Mouse (Mus musculus) ES-Bruce4 (cell line): Measurements from ENCODE around the gene Acox2. TPM values are rescaled to one million over a fixed set of nuclear protein-coding genes. Genes with fewer than 3 reads are reported as not detected.

Experiments used
- H3K27ac ChIP-seq: 2 replicates; pipeline ENCODE4 v1.5.1; 2012; ENCODE audit warnings: low read length, inconsistent platforms; ENCODE audit not compliant: insufficient read depth
- H3K27me3 ChIP-seq: 2 replicates; pipeline ENCODE4 v1.6.1; 2012; ENCODE audit warnings: mild to moderate bottlenecking, low read length, inconsistent platforms; ENCODE audit not compliant: control insufficient read depth, poor library complexity, insufficient read depth, severe bottlenecking
- H3K36me3 ChIP-seq: 2 replicates; pipeline ENCODE4 v1.6.1; 2012; ENCODE audit warnings: inconsistent platforms, mild to moderate bottlenecking, low read length, moderate library complexity; ENCODE audit not compliant: control insufficient read depth, poor library complexity, insufficient read depth, severe bottlenecking
- H3K4me1 ChIP-seq: one replicate; pipeline ENCODE4 v1.8.1; 2011; ENCODE audit warnings: low read length; ENCODE audit not compliant: control insufficient read depth, insufficient read depth
- H3K4me3 ChIP-seq: 2 replicates; pipeline ENCODE4 v1.5.1; 2011; ENCODE audit warnings: low read depth, mild to moderate bottlenecking, low read length
- H3K9ac ChIP-seq: 2 replicates; pipeline ENCODE4 v1.6.1; 2012; ENCODE audit warnings: low read depth, mild to moderate bottlenecking, inconsistent platforms; ENCODE audit not compliant: poor library complexity, severe bottlenecking
- H3K9me3 ChIP-seq: replicated peaks from 2 replicates; pipeline ENCODE4 v1.6.1; 2012; ENCODE audit warnings: mild to moderate bottlenecking, low read length, inconsistent platforms; ENCODE audit not compliant: control insufficient read depth, poor library complexity, insufficient read depth, severe bottlenecking
- CTCF ChIP-seq: IDR thresholded peaks from one replicate; pipeline ENCODE4 v1.8.1; 2011; ENCODE audit warnings: low read depth, low read length
- EP300 ChIP-seq: IDR thresholded peaks from 2 replicates; pipeline ENCODE4 v1.6.1; 2011; ENCODE audit warnings: low read depth, low read length; ENCODE audit not compliant: insufficient read depth
- POLR2A ChIP-seq: IDR thresholded peaks from one replicate; pipeline ENCODE4 v1.8.1; 2011; ENCODE audit warnings: low read length; ENCODE audit not compliant: insufficient read depth
- polyA plus RNA-seq: library from polyadenylated mRNA; stranded (reverse); fragments of >200 nt; gene quantifications from 2 replicates; pipeline ENCODE4 v1.2.4, GENCODE M21; 2011; ENCODE audit warnings: low read depth; ENCODE audit not compliant: missing spikeins, insufficient read depth, insufficient read length

The Acox2 gene
- polyA plus RNA-seq, 1 experiment = not detected

GRCm38 (mm10) chr14:8220912-8221311, 38.2 kb downstream of the Acox2 start:
- Histone ChIP-seq H3K9me3 (no peaks in the 10 kb centered on the region), H3K36me3 (peaks cover 21% of the 10 kb centered on the region), H3K4me1 (peaks cover 1% of the 10 kb centered on the region), H3K27ac (no peak overlapping the region), H3K27me3 (no peaks in the 10 kb centered on the region), H3K9ac (no peak overlapping the region), H3K4me3 (no peak overlapping the region)
- TF ChIP-seq CTCF = no peak

- Histone ChIP-seq H3K9ac (no peak overlapping the region), H3K9me3 (no peaks in the 10 kb centered on the region), H3K27ac (no peak overlapping the region), H3K36me3 (peaks cover 21% of the 10 kb centered on the region), H3K4me1 (peaks cover 1% of the 10 kb centered on the region), H3K4me3 (no peak overlapping the region), H3K27me3 (no peaks in the 10 kb centered on the region)
- TF ChIP-seq POLR2A (no peak), CTCF (peak; percentile 59)
Measured at GRCm38 (mm10) chr14:8220306-8220705, 38.8 kb downstream of the Acox2 start.

- H3K9me3 ChIP-seq = no peaks in the 10 kb centered on the region
- H3K27ac ChIP-seq = no peak overlapping the region
- no peak overlapping the region for H3K4me3 ChIP-seq
- H3K9ac ChIP-seq = no peak overlapping the region
- no peak for TF ChIP-seq EP300
- no peak for TF ChIP-seq POLR2A
- no peak for TF ChIP-seq CTCF
- peaks cover 21% of the 10 kb centered on the region for H3K36me3 ChIP-seq
- H3K27me3 ChIP-seq = no peaks in the 10 kb centered on the region
- peaks cover 1% of the 10 kb centered on the region for H3K4me1 ChIP-seq
Measured at GRCm38 (mm10) chr14:8219876-8220275, 39.3 kb downstream of the Acox2 start.

- peaks cover 19% of the 10 kb centered on the region for H3K36me3 ChIP-seq
- H3K9ac ChIP-seq = peak overlapping the region; percentile 38
- no peaks in the 10 kb centered on the region for H3K27me3 ChIP-seq
- no peak for TF ChIP-seq EP300
- no peak for TF ChIP-seq CTCF
- no peak for TF ChIP-seq POLR2A
- H3K4me1 ChIP-seq = peaks cover 1% of the 10 kb centered on the region
- peak overlapping the region; percentile 93 for H3K27ac ChIP-seq
- no peaks in the 10 kb centered on the region for H3K9me3 ChIP-seq
- H3K4me3 ChIP-seq = no peak overlapping the region
Measured at GRCm38 (mm10) chr14:8218730-8219380, 40.3 kb downstream of the Acox2 start.

- peaks cover 1% of the 10 kb centered on the region for H3K4me1 ChIP-seq
- H3K9me3 ChIP-seq = no peaks in the 10 kb centered on the region
- peaks cover 15% of the 10 kb centered on the region for H3K36me3 ChIP-seq
- no peaks in the 10 kb centered on the region for H3K27me3 ChIP-seq
- 0 out of 2 replicates have a peak overlapping the region, but pooled peaks have one; percentile 21 for H3K4me3 ChIP-seq
- H3K9ac ChIP-seq = peak overlapping the region; percentile 38
- no peak for TF ChIP-seq POLR2A
- TF ChIP-seq CTCF = peak; percentile 20
- H3K27ac ChIP-seq = peak overlapping the region; percentile 93
Measured at GRCm38 (mm10) chr14:8218238-8218637, 40.9 kb downstream of the Acox2 start.

- Histone ChIP-seq H3K4me1 (peaks cover 1% of the 10 kb centered on the region), H3K4me3 (no peak overlapping the region), H3K36me3 (peaks cover 3% of the 10 kb centered on the region), H3K9me3 (no peaks in the 10 kb centered on the region), H3K27ac (no peak overlapping the region), H3K27me3 (no peaks in the 10 kb centered on the region), H3K9ac (peak overlapping the region; percentile 92; the same call in 1 of the 2 replicates)
- no peak for TF ChIP-seq POLR2A
- no peak for TF ChIP-seq EP300
- no peak for TF ChIP-seq CTCF
Measured at GRCm38 (mm10) chr14:8216100-8216499, 43.1 kb downstream of the Acox2 start.
